7 mouse cellular contexts compared by ENCODE assay signal in the genomic region with DNA sequence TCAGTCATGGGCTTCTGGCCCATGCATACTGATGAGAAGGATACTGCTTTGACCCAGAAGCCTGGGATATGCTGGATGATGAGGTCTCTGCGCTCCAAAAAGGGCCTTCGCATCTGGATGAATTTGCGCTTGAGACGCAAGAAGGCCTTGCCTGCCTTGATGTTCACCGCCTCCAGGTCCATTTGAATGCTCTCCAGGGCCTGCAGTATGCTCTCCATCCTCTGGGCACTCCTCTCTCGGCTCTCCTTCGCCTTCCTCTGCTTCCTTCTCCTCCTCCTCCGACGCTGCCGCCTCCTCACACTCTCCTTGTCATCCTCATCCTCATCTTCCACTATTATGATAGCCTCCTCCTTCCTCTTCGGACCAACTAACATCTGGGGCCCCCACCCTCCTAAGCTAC. TPM values are rescaled to one million over a fixed set of nuclear protein-coding genes. Genes with fewer than 3 reads are reported as not detected.
DNase-seq lines count a peak whose midpoint lies in the region; ATAC-seq lines count a peak whose summit lies in the region.

No protein-coding gene starts in this region.

- H3K4me1 ChIP-seq in kidney, embryonic 15.5 days, result peaks cover 10% of the 10 kb centered on the region
- H3K4me1 ChIP-seq in embryonic facial prominence, embryonic 13.5 days, result peaks cover 10% of the 10 kb centered on the region
- H3K4me1 ChIP-seq in neural tube, embryonic 14.5 days (ENCODE audit: control insufficient read depth, insufficient read depth, low read length), result peaks cover 8% of the 10 kb centered on the region; the same call in 1 of the 2 replicates

- DNase-seq in kidney, adult 9 months, result no peak
- peak; percentile 0 for DNase-seq in Muller cell, postnatal 12 days (ENCODE audit: inconsistent ontology term)
- peak; percentile 1 for DNase-seq in kidney, postnatal 14 days
- DNase-seq in urinary bladder, postnatal 25 days (ENCODE audit: low spot score), result no peak

- no peaks in the 10 kb centered on the region for H3K9me3 ChIP-seq in kidney, embryonic 15.5 days (replicated peaks)
- no peaks in the 10 kb centered on the region for H3K9me3 ChIP-seq in embryonic facial prominence, embryonic 13.5 days
- no peaks in the 10 kb centered on the region for H3K9me3 ChIP-seq in neural tube, embryonic 14.5 days (ENCODE audit: control insufficient read depth, low read length)

- no peak for ATAC-seq in kidney, embryonic 15.5 days (replicated peaks; ENCODE audit: low FRiP score)
- no peak for ATAC-seq in embryonic facial prominence, embryonic 13.5 days (ENCODE audit: insufficient number of reproducible peaks, insufficient read depth, low FRiP score, low TSS enrichment, low read depth)
- ATAC-seq in neural tube, embryonic 14.5 days (ENCODE audit: low read depth), result no peak

- H3K36me3 ChIP-seq in kidney, embryonic 15.5 days, result peaks cover 26% of the 10 kb centered on the region
- H3K36me3 ChIP-seq in embryonic facial prominence, embryonic 13.5 days, result peaks cover 19% of the 10 kb centered on the region
- no peaks in the 10 kb centered on the region for H3K36me3 ChIP-seq in neural tube, embryonic 14.5 days (ENCODE audit: control insufficient read depth, insufficient read depth, low read length)

- peaks cover 84% of the 10 kb centered on the region for H3K27me3 ChIP-seq in kidney, embryonic 15.5 days
- peaks cover 91% of the 10 kb centered on the region for H3K27me3 ChIP-seq in embryonic facial prominence, embryonic 13.5 days
- H3K27me3 ChIP-seq in neural tube, embryonic 14.5 days (ENCODE audit: control insufficient read depth, insufficient read depth, low read length), result peaks cover 7% of the 10 kb centered on the region; the same call in 1 of the 2 replicates

- H3K27ac ChIP-seq in kidney, embryonic 15.5 days, result peak overlapping the region; percentile 89; the same call in 1 of the 2 replicates
- peak overlapping the region; percentile 78 for H3K27ac ChIP-seq in embryonic facial prominence, embryonic 13.5 days
- H3K27ac ChIP-seq in neural tube, embryonic 14.5 days (ENCODE audit: low read depth, low read length), result peak overlapping the region; percentile 86

- peak overlapping the region; percentile 63 for H3K9ac ChIP-seq in kidney, embryonic 15.5 days
- H3K9ac ChIP-seq in embryonic facial prominence, embryonic 13.5 days, result peak overlapping the region; percentile 79
- peak overlapping the region; percentile 70 for H3K9ac ChIP-seq in neural tube, embryonic 14.5 days (replicated peaks; ENCODE audit: low read depth, low read length)

- peak overlapping the region; percentile 64 for H3K4me3 ChIP-seq in kidney, embryonic 15.5 days (replicated peaks)
- peak overlapping the region; percentile 61 for H3K4me3 ChIP-seq in embryonic facial prominence, embryonic 13.5 days
- peak overlapping the region; percentile 51 for H3K4me3 ChIP-seq in neural tube, embryonic 14.5 days (ENCODE audit: low read depth, low read length)

- WGBS in kidney, embryonic 15.5 days, result 34% methylated on average over 11 of the region's 11 CpGs
- 35% methylated on average over 11 of the region's 11 CpGs for WGBS in embryonic facial prominence, embryonic 13.5 days
- 31% methylated on average over 11 of the region's 11 CpGs for WGBS in neural tube, embryonic 14.5 days

- peak overlapping the region; percentile 60 for H3K4me2 ChIP-seq in kidney, embryonic 15.5 days
- peak overlapping the region; percentile 70 for H3K4me2 ChIP-seq in embryonic facial prominence, embryonic 13.5 days
- H3K4me2 ChIP-seq in neural tube, embryonic 14.5 days (ENCODE audit: low read depth, low read length), result peak overlapping the region; percentile 68

RNA-seq across cellular contexts. Expression of a gene that starts 0.7 kb away (rescaled TPM):
- polyA plus RNA-seq in kidney, embryonic 15.5 days (2015; fragmentation: Nextera tagmentation; extraction: Ambion mirVana), result 30.3 and 35.4 TPM in 2 replicates
- polyA plus RNA-seq in embryonic facial prominence, embryonic 13.5 days (2015; fragmentation: Nextera tagmentation; extraction: Ambion mirVana), result 42.7 and 43.6 TPM in 2 replicates
- polyA plus RNA-seq in neural tube, embryonic 14.5 days (2014; fragmentation: Nextera tagmentation; extraction: Ambion mirVana), result 45.6 and 47.4 TPM in 2 replicates

RNA-seq across cellular contexts. Expression of a gene that starts 14.2 kb away (rescaled TPM):
- 16.8 and 17.8 TPM in 2 replicates for polyA plus RNA-seq in kidney, embryonic 15.5 days (2015; fragmentation: Nextera tagmentation; extraction: Ambion mirVana)
- polyA plus RNA-seq in embryonic facial prominence, embryonic 13.5 days (2015; fragmentation: Nextera tagmentation; extraction: Ambion mirVana), result 22.7 and 23.8 TPM in 2 replicates
- polyA plus RNA-seq in neural tube, embryonic 14.5 days (2014; fragmentation: Nextera tagmentation; extraction: Ambion mirVana), result 33.4 and 38.9 TPM in 2 replicates

RNA-seq across cellular contexts. Expression of a gene that starts 27.0 kb away (rescaled TPM):
- 3.8 and 4.2 TPM in 2 replicates for polyA plus RNA-seq in kidney, embryonic 15.5 days (2015; fragmentation: Nextera tagmentation; extraction: Ambion mirVana)
- polyA plus RNA-seq in embryonic facial prominence, embryonic 13.5 days (2015; fragmentation: Nextera tagmentation; extraction: Ambion mirVana), result 3.3 and 3.6 TPM in 2 replicates
- 6.3 and 6.9 TPM in 2 replicates for polyA plus RNA-seq in neural tube, embryonic 14.5 days (2014; fragmentation: Nextera tagmentation; extraction: Ambion mirVana)

Comparison
In these comparisons a context has a peak if more than half of its experiments do, and no peak if none do; other contexts are left out.
1. DNase-seq: peak in Muller cell, postnatal 12 days (single experiment) and kidney, postnatal 14 days (single experiment); none in kidney, adult 9 months (single experiment) and urinary bladder, postnatal 25 days (single experiment).
2. Peak in every context shown above with its lines, with median percentiles within 50 percentile points of each other: H3K27ac ChIP-seq, H3K4me2 ChIP-seq, H3K4me3 ChIP-seq and H3K9ac ChIP-seq.